Mouse (Mus musculus): ENCODE data around the gene Kcnab1. TPM values are rescaled to one million over a fixed set of nuclear protein-coding genes. Genes with fewer than 3 reads are reported as not detected.

Kcnab1 gene
- total RNA-seq, 2 experiments from 2014 or later, result 7.8 to 9.1 TPM

DNA sequence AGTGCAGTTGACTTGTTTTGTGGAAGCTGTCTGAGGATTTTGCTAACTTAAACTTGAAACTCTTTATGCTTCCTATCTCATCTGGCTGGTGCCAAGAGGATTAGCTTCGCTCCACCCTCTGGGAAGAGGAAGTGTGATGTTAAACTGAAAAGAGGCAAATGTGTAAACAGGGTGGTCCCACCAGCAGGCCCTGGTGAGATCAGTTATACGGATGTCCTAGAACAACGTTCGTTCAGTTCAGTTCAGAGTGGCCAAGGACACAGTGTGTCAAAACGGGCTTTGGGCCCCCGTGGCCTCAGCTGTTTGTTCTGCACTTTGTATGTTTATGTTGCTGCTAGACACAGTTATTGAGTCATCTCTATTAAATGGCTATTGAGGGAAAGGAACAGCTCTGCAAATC, 246.3 kb downstream of the Kcnab1 start:
- intact Hi-C loops (cut with DNase I; ENCODE audit: low total_unique reads), result no loop called here
- no peak for DNase-seq

DNA sequence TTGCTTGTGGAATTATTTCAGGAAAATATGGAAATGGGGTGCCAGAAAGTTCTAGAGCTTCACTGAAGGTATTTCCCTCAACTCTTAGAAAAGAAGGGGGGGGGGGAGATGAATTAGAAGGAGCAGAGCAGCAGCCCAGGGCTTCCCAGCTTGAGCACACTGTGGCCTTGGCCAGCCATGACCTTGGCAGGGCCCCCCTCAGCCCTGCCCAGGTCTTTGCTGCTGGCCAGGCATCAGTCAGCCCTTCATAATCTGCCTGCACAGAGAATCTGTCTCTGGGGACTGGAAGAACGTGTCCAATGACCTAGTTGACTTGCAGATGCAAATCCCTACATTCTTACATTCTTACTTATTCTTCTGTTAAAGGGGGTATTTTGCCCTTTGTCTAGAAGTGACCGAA, 249.1 kb downstream of the Kcnab1 start:
- DNase-seq, result peak; percentile 31
- intact Hi-C loops (cut with DNase I; ENCODE audit: low total_unique reads), result no loop called here

DNA sequence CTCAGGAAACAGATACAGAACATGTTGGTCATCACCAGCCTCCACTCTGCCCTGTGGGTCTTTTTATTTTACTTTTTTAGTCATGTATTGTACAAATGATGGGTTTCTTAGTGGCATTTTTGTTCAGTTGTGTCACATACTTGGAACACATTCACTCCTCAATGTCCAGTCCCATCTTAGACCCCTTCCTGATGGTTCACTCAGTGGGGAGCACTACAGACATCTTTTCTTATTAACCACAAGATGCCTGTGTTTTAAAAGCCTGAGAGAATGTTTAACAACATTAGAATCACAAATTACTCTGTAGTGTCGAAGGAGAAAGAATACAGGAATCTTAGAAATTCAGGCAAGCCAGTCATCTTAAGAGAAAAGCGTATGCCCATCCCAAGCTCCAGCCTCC, 249.7 kb downstream of the Kcnab1 start:
- intact Hi-C loops (cut with DNase I; ENCODE audit: low total_unique reads), result no loop called here
- no peak for DNase-seq

DNA sequence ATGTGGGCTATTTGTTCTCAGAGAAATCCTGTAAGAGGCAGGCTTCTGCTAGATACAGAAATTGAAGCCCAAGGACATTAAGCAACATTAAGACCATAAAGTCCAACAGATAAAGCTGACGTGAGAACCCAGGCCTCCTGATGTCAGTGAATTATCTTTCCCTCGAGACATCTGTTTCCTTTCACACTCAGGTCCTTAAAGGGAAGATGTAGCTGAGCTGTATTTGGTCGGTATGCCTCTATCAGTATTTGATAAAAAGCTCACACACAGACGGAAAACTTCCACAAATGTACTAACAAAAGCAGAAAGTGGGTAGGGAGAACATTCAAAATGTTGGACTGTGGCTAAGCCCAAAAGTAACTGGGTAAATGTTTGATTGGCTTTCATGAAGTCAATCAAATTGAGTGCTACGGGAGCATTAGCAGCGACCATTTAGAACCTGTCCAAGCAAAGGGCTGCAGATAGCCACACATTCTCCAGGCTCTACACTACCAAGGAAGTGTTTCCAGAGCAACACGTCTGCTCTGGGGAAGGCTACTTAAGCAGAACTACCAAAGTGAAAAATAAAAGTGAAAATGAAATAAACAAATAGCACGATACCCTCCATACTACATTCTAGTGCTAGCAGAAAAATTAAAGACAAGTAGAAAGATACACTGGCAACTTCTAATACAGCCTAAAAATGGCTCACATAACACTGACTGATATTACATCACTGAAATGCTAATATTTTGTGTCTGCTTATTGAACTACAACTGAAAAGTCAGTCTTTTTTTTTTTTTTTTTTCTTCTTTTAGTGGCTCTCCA, 251.2 kb downstream of the Kcnab1 start:
- no peak for DNase-seq
- intact Hi-C loops (cut with DNase I; ENCODE audit: low total_unique reads), result no loop called here

DNA sequence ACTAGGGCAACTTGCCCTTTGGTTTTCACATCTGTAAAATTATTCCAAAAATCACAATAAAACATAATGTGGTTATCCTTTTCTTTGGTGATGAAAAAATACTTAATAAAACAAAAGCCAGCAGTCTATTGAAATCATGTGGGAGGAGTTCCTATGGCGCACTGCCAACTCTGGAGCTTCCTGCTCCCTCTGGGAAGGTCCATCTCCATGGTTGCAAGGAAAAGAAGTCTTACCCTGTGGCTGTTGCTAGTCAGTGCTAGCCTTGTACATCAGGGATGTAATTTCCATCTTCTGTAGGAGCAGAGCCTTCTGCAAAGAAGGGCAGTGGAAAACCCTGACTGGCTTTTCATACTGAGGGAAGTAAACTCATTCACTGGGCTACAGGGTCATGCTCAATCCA, 254.3 kb downstream of the Kcnab1 start:
- DNase-seq, result peak; percentile 70
- intact Hi-C loops (cut with DNase I; ENCODE audit: low total_unique reads), result no loop called here

DNA sequence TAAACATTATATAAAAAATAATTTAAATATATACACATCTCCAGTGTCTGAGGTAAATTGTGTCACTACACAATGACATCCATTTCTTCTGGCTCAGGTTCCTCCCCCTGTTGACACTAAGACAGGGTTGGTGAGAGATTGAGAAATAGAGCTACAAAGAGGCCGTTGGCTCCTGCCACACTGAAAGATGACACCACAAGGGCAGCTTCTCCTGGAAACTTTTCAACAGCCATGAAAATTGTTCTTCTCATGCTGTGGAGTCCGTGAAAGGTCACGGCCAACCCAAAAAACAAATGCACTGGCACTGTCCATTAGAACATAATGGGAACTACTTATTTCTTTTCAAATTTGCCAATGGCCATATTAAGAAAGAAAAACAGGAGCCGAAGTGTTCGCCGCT, 256.0 kb downstream of the Kcnab1 start:
- peak; percentile 38 for DNase-seq
- intact Hi-C loops (cut with DNase I; ENCODE audit: low total_unique reads), result no loop called here

DNA sequence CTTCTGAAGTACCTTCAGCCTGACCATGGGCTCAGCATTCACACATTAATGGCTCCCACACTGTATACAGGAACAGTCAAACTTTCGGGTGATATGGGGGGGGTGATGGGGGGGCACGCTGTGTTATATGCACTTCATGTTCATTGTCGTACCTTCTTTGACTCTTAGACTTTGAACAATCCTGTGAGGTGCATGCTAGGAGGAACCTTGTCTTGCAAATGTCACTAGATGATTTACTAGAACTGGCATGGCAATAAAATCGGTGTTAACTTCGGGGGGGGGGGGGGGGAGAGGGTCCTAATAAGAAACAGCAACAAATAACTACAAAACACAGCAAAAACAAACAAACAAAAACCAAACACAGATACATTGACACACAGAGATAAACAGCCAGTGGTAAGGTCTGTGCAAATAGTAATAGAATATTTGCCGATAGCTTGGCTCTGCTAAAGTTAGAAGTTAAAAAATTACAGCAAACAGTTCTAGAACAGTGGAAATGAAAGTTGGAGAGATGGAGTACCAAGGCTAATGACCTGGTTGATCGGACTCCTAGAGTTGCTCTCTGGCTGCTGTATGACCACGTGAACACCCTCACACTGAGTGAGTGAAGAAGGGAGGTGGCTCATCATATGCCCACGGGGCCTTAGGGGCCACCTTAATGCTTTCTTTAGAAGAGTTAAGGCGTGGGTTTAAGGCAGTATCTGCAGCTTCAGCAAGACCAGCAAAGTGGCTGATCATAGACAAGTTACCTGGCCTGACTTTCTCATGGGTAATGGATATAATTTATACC, 256.9 kb downstream of the Kcnab1 start:
- intact Hi-C loops (cut with DNase I; ENCODE audit: low total_unique reads), result no loop called here
- no peak for DNase-seq

DNA sequence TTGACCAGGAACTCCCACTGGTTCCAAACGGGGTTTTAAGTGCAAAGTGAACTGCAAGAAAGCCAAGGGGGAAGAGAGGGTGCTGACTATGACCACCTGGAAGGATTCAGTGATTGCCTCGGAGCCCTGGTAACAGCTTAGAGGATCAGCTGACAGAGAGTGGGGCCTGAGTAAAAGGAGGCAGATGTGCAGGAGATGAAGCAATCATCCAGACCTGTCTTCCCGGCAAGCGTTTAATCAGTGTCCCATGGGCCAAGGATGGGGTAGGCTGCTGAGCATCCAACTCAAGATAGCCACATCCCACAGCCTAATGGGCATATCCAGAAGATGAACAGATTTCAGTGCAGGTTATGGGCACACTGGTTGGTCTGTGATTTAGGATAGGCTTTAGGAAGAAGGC, 258.8 kb downstream of the Kcnab1 start:
- intact Hi-C loops (cut with DNase I; ENCODE audit: low total_unique reads), result no loop called here
- no peak for DNase-seq

DNA sequence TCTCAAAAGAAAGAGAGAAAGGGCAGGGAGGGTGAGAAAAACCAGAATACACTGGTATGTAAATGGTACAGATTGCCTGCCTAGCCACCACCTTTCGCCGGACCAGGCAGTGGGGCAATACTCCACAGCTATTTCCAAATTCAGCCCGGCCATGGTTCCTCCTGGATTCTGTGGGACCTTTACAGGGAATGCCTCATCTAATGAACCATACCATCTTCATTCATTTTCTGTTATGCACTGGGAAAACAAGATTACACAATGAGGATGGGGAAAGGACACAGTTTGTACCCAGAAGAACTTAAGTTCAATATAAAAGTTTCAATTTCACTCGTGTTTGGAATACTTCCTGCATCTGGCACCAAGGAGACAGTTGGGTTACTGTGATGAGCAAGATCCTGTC, 263.4 kb downstream of the Kcnab1 start:
- no peak for DNase-seq
- intact Hi-C loops (cut with DNase I; ENCODE audit: low total_unique reads), result loop anchor here (10.0 kb wide), 1 partner anchor 492 kb away; no protein-coding TSS in a partner anchor

DNA sequence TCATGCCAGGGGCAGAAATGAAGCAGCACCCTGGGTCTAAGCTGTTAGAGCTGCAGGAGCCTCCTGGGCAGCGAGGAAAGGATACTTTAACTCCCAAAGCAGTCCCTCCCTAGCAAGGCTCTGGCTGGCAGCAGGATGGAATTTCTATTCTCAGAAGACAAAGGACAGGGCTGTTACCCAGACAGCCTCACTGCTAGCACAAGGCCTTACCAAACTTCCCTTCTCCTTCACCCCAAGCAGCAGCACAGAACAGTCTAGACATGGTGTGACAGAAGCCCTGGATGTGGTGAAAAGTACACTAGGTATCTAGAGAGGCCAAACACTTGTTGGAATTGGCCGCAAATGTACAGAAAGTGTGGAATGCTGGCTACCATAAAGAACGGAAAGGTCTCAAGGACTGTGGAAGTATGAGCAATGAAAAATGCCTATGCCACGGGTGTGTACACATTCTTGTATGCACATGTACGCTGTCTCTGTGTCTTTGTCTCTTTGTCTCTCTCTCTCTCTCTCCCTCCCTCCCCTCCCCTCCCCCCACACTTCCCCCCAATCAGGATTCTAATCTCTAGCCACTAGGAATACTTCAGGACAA, 264.5 kb downstream of the Kcnab1 start:
- no peak for DNase-seq
- intact Hi-C loops (cut with DNase I; ENCODE audit: low total_unique reads), result loop anchor here (10.0 kb wide), 1 partner anchor 491 kb away; no protein-coding TSS in a partner anchor

DNA sequence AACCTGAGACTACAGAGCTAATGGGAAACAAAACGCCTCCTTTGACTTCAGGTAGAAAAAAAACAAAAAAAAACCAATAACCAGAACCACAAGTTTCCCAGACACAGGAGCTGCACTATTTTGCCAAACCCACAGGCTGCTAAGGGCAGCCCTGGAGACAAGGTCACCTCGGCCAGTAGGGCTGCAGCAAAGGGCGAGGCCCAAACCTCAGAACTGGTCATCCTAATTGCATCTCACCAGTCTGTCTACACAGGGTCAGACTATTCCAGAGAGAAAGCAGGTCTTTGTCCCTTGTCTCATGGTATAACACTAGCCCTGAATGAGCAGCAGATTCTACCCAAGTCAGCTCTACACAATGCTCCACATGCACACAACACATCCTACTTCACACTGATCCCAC, 265.5 kb downstream of the Kcnab1 start:
- intact Hi-C loops (cut with DNase I; ENCODE audit: low total_unique reads), result loop anchor here (10.0 kb wide), 1 partner anchor 490 kb away; no protein-coding TSS in a partner anchor
- DNase-seq, result no peak

DNA sequence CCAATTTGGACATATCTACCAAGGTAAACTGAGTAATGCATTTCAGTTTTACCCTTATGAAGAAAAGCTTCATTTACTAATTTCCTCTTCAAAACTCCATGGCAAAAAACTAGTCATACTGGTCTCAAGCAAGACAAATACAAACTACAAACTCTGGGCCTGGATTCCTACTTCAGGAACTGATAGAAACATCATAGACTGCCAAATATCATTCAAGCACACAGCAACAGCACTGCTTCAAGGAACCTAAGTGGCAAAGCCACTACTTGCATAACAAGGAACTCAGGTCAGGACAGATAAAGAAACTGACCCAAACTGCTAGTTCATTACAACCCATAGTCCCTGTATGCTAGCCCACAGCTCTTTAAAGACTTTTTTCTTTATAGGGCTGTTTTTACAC, 269.5 kb downstream of the Kcnab1 start:
- intact Hi-C loops (cut with DNase I; ENCODE audit: low total_unique reads), result loop anchor here (10.0 kb wide), 1 partner anchor 486 kb away; no protein-coding TSS in a partner anchor
- DNase-seq, result no peak

DNA sequence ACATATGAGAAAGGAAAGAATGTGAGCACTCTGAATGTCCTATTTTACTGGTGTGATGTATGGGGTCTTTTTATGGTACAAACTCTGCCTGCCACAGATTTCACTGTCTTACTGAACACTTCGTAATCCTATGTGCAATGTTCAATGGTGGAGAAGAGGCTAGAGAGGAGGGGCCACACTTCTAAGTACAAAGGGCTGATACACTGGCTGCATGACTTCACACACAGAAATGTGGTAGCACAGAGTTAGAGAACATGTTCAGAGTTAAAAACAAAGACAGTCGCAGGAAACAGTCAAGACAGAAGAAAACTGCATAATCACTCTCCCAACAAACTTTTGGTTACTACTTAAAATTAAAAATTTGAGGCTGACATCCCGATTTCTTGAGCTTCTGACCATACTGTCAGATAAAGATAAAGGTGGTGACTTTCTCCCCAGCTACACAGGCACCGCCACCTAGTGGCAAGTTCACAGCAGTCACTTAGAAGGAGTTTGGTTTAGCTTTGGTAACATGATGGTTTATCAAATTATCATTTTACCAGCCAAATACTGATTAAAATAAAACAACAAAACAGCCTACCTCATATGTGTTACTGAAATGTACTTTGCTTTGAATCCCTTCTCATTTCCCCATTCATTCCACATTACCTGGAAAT, 270.8 kb downstream of the Kcnab1 start:
- DNase-seq, result peak; percentile 41
- intact Hi-C loops (cut with DNase I; ENCODE audit: low total_unique reads), result loop anchor here (10.0 kb wide), 2 partner anchors 485 to 545 kb away; no protein-coding TSS in a partner anchor

DNA sequence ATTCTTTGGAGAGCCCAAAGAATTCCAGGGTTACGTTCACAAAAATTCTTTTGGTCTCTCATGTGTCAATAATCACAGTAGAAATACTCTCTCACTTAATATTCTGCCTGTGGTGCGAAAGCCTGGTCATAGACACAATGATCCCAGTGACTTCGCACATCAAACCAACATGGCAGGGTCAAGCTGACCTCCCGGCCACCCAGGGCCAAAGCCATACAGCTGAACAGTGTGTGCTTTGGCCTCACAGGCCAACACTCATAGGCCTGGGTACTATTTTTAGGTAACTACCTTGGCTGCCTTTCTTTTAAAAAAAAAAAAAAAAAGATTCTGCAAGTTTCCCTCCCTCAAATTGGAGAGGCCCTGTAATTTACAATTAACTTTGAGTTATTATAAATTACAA, 271.9 kb downstream of the Kcnab1 start:
- DNase-seq, result no peak
- intact Hi-C loops (cut with DNase I; ENCODE audit: low total_unique reads), result loop anchor here (10.0 kb wide), 1 partner anchor 544 kb away; no protein-coding TSS in a partner anchor

DNA sequence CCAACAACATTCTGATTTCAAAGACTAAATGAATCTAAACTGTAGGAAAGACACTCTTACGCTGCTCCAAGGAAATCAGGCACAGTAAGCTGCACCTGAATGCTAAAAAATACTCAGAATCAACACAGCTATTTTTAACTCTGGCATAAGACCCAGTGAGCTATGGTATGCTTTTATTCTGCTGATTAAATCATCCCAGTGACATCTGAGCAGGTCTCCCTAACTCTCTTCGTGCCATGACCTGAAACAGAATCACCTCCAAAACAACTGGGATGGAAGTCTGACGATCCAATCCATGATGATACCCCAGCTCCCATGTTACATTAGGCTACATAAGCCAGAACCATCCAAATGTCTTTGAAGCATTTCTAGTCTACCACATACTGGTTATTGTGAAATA, 275.2 kb downstream of the Kcnab1 start:
- intact Hi-C loops (cut with DNase I; ENCODE audit: low total_unique reads), result loop anchor here (10.0 kb wide), 1 partner anchor 540 kb away; no protein-coding TSS in a partner anchor
- DNase-seq, result no peak

DNA sequence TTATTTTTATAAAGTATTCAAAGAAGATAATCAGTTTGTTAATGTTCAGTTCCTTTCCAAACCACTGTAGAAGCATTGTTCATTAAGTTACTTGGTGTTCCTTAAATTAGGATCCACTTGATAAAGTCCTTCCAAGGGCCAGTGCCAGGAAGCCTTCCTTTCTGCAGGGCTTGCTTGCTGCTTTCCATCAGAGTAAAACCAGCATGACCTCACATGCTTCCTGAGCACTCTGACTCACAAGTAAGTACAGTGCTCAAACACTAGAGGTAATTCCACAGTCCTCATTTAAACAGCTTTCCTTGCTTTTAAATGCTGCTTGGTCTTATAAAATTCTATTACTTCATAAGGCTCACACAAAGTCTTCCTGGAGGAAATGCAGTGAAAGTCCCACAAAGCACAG, 276.6 kb downstream of the Kcnab1 start:
- intact Hi-C loops (cut with DNase I; ENCODE audit: low total_unique reads), result loop anchor here (5.0 to 10.0 kb wide), 2 partner anchors 142 to 539 kb away; partner anchors contain the start of gene Tiparp
- no peak for DNase-seq

DNA sequence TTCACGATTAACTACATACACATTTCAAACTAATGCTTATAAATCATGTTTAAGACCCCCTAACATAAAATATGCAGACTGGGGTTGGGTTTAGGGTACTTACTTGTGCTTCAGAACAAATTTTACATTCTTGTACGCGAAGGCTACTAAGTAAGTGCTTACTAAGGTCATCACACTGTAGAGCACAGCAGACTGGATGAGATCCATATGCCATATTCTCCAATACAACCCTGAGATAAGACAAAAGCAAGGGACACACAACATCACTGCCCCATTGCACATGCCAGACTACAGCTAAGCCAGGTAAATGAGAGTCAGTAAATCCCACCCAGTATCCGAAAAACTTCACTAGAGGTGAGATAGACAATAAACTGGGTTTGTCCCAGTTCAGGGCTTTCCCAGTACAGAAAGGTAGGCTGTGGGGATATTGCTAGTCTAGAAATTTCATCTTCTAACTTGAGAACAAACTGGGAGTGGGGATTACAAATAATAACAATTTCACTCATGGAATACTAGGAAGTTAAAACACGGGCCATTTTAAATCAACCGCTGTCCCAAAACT, 282.1 kb downstream of the Kcnab1 start:
- intact Hi-C loops (cut with DNase I; ENCODE audit: low total_unique reads), result no loop called here
- DNase-seq, result no peak

DNA sequence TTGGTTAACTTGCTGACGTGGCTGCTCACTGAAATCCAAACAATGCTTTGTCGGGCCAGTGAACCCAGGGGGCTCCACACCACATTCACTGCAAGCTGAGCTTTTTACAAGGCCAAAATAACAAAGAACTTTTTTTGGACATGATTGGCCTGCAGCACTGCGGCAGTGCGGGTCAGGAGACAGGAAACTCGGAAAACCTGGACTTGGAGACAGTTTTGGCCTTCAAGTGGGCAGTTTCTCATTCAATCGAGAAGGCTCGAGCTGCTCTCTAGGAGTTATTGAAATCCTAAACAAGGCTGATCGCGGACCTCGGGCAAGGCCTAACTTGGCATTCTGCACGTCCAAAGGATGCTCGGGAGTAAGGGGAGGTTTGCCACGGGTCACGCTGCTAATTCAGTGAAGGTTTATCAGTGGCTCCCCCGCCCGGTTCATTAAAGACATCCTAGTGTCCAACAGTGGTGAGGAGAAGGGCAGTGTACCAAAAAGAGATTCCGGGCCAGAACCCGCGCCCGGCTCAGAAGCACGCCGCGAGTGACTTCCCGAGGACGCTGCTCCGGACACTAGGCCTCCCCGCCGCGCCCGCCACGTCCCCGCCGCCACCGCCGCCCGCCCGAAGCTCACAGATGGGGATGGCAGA, 282.7 kb downstream of the Kcnab1 start:
- DNase-seq, result peak; percentile 14

DNA sequence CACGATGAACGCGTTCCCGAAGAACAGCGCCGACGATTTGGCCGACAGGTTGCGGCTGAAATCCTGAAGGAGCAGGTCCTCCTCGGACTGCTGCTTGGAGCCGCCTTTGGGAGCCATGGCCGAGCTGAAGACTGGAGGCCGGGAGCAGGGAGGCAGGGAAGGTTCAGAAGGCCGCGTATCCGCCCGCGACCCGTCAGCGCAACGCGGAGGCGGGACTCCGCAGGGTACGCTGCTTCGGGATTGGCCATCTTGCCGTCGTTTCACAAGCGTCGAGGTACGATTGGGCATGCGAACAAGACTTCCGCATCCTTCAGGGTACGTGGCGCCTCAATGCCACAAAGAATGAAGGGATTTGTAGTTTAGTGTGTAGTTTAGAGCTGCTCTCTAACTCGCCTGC, 283.2 kb downstream of the Kcnab1 start, which contains the start of gene Ssr3:
TSS of gene Ssr3 (minus strand) at position 203 of the 397 bp plus-strand sequence.
- peak; percentile 97 for DNase-seq
- intact Hi-C loops (cut with DNase I; ENCODE audit: low total_unique reads), result no loop called here

More for the DNA sequence above, 282.7 kb downstream of the Kcnab1 start:
- intact Hi-C loops (cut with DNase I; ENCODE audit: low total_unique reads), result no loop called here

Data from gastrocnemius, postnatal 14 days (tissue).